Mouse (Mus musculus) heart, embryonic 11.5 days (tissue): ENCODE data around the gene Htra2. TPM values are rescaled to one million over a fixed set of nuclear protein-coding genes. Genes with fewer than 3 reads are reported as not detected.

Experiments used
- ATAC-seq: fragments of 200-750 bp; cut with Nextera tagmentation; replicated peaks from 2 replicates; pipeline ENCODE4 v1.8.0; 2017; ENCODE audit warnings: moderate library complexity; ENCODE audit not compliant: insufficient number of reproducible peaks, low FRiP score, low TSS enrichment
- H3K27ac ChIP-seq: fragments of 300-500 bp; sonication (generic); 2 replicates; pipeline ENCODE4 v1.5.1; 2014; ENCODE audit warnings: mild to moderate bottlenecking, low read depth, low read length
- H3K27me3 ChIP-seq: fragments of 300-500 bp; sonication (generic); 2 replicates; pipeline ENCODE4 v1.6.1; 2014; ENCODE audit warnings: mild to moderate bottlenecking, low read length, mixed read lengths; ENCODE audit not compliant: control insufficient read depth, insufficient read depth
- H3K36me3 ChIP-seq: fragments of 300-500 bp; sonication (generic); 2 replicates; pipeline ENCODE4 v1.6.1; 2014; ENCODE audit warnings: mild to moderate bottlenecking, low read length, moderate library complexity, mixed read lengths; ENCODE audit not compliant: control insufficient read depth, insufficient read depth
- H3K4me1 ChIP-seq: fragments of 300-500 bp; sonication (generic); 2 replicates; pipeline ENCODE4 v1.6.1; 2014; ENCODE audit warnings: low read length; ENCODE audit not compliant: control insufficient read depth, insufficient read depth
- H3K4me2 ChIP-seq: fragments of 300-500 bp; sonication (generic); 2 replicates; pipeline ENCODE4 v1.6.1; 2014; ENCODE audit warnings: mild to moderate bottlenecking, moderate library complexity
- H3K4me3 ChIP-seq: fragments of 300-500 bp; sonication (generic); 2 replicates; pipeline ENCODE4 v1.5.1; 2014; ENCODE audit warnings: low read depth, low read length
- H3K9ac ChIP-seq: fragments of 300-500 bp; sonication (generic); 2 replicates; pipeline ENCODE4 v1.6.1; 2014; ENCODE audit warnings: mild to moderate bottlenecking, low read depth, low read length, moderate library complexity
- H3K9me3 ChIP-seq: fragments of 300-500 bp; sonication (generic); replicated peaks from 2 replicates; pipeline ENCODE4 v1.6.1; 2016; ENCODE audit warnings: low read length; ENCODE audit not compliant: control insufficient read depth
- WGBS: fragments of 180-500 bp; shearing (Covaris S2); extraction: QIAGEN DNeasy Blood & Tissue Kit; methylation state at CpG from one replicate; pipeline ENCODE4 v1.1.7; 2014; ENCODE audit not compliant: insufficient replicate concordance; 5-methylcytosine and 5-hydroxymethylcytosine counted together
- polyA plus RNA-seq: library from polyadenylated mRNA; unstranded; fragments of >200 nt; fragmentation: Nextera tagmentation; extraction: Ambion mirVana; gene quantifications from 2 replicates; pipeline ENCODE4 v1.2.1, GENCODE M21; 2014

The Htra2 gene
- polyA plus RNA-seq, 1 experiment from 2014 or later, result 43.3 TPM

GRCm38 (mm10) chr6:83043561-83043960 is 11.5 kb downstream of the Htra2 start:
- no peak overlapping the region for H3K4me2 ChIP-seq
- no peak for ATAC-seq
- H3K36me3 ChIP-seq, result no peaks in the 10 kb centered on the region
- no peak overlapping the region for H3K4me3 ChIP-seq
- no peak overlapping the region for H3K27ac ChIP-seq
- H3K27me3 ChIP-seq, result peaks cover 11% of the 10 kb centered on the region
- peaks cover 13% of the 10 kb centered on the region for H3K4me1 ChIP-seq
- H3K9me3 ChIP-seq, result no peaks in the 10 kb centered on the region
- no peak overlapping the region for H3K9ac ChIP-seq
- WGBS, result 54% methylated on average over 6 of the region's 6 CpGs

GRCm38 (mm10) chr6:83040601-83041000 is 14.5 kb downstream of the Htra2 start:
- H3K9ac ChIP-seq, result no peak overlapping the region
- no peak overlapping the region for H3K4me2 ChIP-seq
- no peaks in the 10 kb centered on the region for H3K36me3 ChIP-seq
- peaks cover 15% of the 10 kb centered on the region for H3K4me1 ChIP-seq
- no peaks in the 10 kb centered on the region for H3K9me3 ChIP-seq
- no peak overlapping the region for H3K27ac ChIP-seq
- no peak for ATAC-seq
- peaks cover 16% of the 10 kb centered on the region for H3K27me3 ChIP-seq
- WGBS, result 75% methylated on average over 5 of the region's 5 CpGs
- H3K4me3 ChIP-seq, result no peak overlapping the region

GRCm38 (mm10) chr6:83038496-83039012 is 16.5 kb downstream of the Htra2 start:
- Histone ChIP-seq H3K4me3 (peak overlapping the region; percentile 14), H3K27ac (no peak overlapping the region), H3K9me3 (no peaks in the 10 kb centered on the region), H3K9ac (no peak overlapping the region; the same call in 1 of the 2 replicates), H3K27me3 (peaks cover 27% of the 10 kb centered on the region), H3K4me2 (peak overlapping the region; percentile 47), H3K4me1 (peaks cover 17% of the 10 kb centered on the region), H3K36me3 (no peaks in the 10 kb centered on the region)
- peak; percentile 71 for ATAC-seq
- 10% methylated on average over 24 of the region's 24 CpGs for WGBS

- Histone ChIP-seq H3K9ac (no peak overlapping the region), H3K4me1 (peaks cover 19% of the 10 kb centered on the region), H3K36me3 (no peaks in the 10 kb centered on the region), H3K9me3 (no peaks in the 10 kb centered on the region), H3K27ac (no peak overlapping the region), H3K4me3 (no peak overlapping the region), H3K27me3 (peaks cover 27% of the 10 kb centered on the region), H3K4me2 (no peak overlapping the region)
- WGBS, result 72% methylated on average over 8 of the region's 8 CpGs
- ATAC-seq, result no peak
These were observed 17.9 kb downstream of the Htra2 start for GRCm38 (mm10) chr6:83037188-83037587.

- Histone ChIP-seq H3K27ac (no peak overlapping the region), H3K4me1 (peaks cover 21% of the 10 kb centered on the region), H3K36me3 (no peaks in the 10 kb centered on the region), H3K4me2 (peak overlapping the region; percentile 93), H3K27me3 (peaks cover 38% of the 10 kb centered on the region), H3K4me3 (peak overlapping the region; percentile 75), H3K9ac (peak overlapping the region; percentile 79), H3K9me3 (no peaks in the 10 kb centered on the region)
- WGBS, result 23% methylated on average over 5 of the region's 5 CpGs
- ATAC-seq, result no peak
These were observed 20.5 kb downstream of the Htra2 start for GRCm38 (mm10) chr6:83034463-83035055.

DNA sequence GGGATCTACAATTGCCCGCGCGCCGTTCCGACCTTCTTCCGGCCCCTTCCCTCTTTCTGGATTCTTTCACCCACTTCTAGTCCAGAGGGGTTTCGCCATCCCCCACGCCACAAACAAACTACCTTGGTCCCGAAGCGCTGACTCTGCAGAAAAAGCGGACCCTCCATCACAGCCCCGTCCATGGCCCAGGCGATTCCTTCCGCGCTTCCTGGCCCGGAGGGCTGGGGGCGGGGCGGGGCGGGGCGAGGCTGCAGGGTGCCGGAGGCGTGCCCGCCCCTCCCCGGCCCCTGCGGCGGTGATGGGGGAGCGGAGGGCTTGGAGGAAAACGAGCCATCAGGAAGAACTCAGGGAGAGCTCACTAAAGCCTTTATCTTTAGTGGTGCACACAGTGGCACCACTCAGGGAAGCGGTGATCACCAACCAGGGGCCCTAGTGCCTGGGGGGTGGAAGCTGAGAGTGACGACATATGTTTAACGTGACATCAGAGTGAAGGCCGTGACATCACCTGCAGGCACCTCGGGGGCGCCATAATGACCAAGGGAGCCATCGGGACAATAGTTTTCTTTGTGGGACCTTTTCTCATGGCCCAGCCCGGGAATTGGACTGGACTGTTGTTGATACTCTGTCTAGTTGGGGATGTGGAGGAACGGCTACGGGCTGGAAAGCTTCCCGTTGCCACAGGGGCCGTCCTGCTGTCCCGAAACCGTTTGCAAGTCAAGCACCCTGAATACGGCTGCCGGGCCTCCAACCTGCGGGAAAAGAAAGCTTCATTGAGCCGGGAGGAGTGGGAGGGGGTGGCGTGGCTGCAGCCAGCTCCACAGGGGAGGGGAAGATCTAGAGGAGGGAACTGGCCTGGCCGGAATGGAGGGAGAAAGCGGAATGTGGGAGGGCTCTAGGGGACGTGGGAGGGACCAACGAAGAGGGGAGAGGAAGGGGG is 21.6 kb downstream of the Htra2 start, which contains the start of the genes Dok1 and Loxl3:
Gene Dok1, minus strand, starts transcription at position 223 of the 937 bp plus-strand sequence.
Gene Loxl3, plus strand, starts transcription at position 925 of the 937 bp plus-strand sequence.
- Histone ChIP-seq H3K27me3 (peaks cover 46% of the 10 kb centered on the region), H3K4me2 (peak within 1 kb of the TSS; percentile 93)

DNA sequence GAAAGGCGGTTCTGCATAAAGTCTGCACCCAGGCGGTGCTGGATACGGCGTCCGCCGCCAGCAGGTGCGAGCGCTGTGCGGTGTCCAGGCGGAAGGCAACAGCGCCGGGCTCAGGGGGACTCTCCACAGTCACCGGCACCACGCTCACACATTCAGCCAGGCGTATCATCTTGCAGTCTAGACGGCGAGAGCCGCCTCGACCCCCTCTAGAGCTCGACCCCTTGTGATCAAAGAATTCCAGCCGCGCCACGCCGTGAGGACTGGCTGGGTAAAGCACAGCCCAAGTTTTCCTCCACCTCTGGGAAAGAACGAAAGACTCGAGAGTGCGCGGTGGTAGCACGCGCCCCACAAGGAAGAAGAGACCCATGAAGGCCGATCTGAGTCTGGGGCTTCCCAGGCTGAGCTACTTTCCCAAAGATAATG is 22.3 kb downstream of the Htra2 start:
- peaks cover 48% of the 10 kb centered on the region for H3K27me3 ChIP-seq

More for the DNA sequence above, 21.6 kb downstream of the Htra2 start, which contains the start of the genes Dok1 and Loxl3:
- Histone ChIP-seq H3K4me3 (peak within 1 kb of the TSS; percentile 75), H3K4me1 (peaks cover 19% of the 10 kb centered on the region), H3K36me3 (no peaks in the 10 kb centered on the region), H3K9ac (peak within 1 kb of the TSS; percentile 79), H3K27ac (peak within 1 kb of the TSS; percentile 83), H3K9me3 (no peaks in the 10 kb centered on the region)
- ATAC-seq, result peak; percentile 84
- WGBS, result under 1% methylated on average over 51 of the region's 51 CpGs

GRCm38 (mm10) chr6:83031921-83032590 is 23.0 kb downstream of the Htra2 start:
- Histone ChIP-seq H3K27ac (no peak overlapping the region), H3K27me3 (peaks cover 48% of the 10 kb centered on the region), H3K36me3 (no peaks in the 10 kb centered on the region), H3K4me2 (peak overlapping the region; percentile 93), H3K4me3 (peak overlapping the region; percentile 75), H3K9ac (peak overlapping the region; percentile 79), H3K9me3 (no peaks in the 10 kb centered on the region), H3K4me1 (peaks cover 24% of the 10 kb centered on the region)
- no peak for ATAC-seq
- WGBS, result 28% methylated on average over 18 of the region's 18 CpGs

More for the DNA sequence above, 22.3 kb downstream of the Htra2 start:
- WGBS, result 0% methylated on average over 31 of the region's 31 CpGs
- ATAC-seq, result peak; percentile 68
- Histone ChIP-seq H3K36me3 (no peaks in the 10 kb centered on the region), H3K4me2 (peak overlapping the region; percentile 93), H3K4me1 (peaks cover 18% of the 10 kb centered on the region), H3K4me3 (peak overlapping the region; percentile 75), H3K9me3 (no peaks in the 10 kb centered on the region), H3K9ac (peak overlapping the region; percentile 79), H3K27ac (no peak overlapping the region)
